Mouse (Mus musculus) G1E (cell line): ENCODE measurements at regions not wholly inside any gene's neighbourhood (a gene's known extent, or its start where the extent isn't known, plus 50 kb on each side); places are given as distances from the start of the nearest gene placed in this dataset.

Experiments used
- CTCF ChIP-seq: IDR thresholded peaks from 2 replicates; pipeline ENCODE4 v1.5.1; 2012; ENCODE audit warnings: low read depth, low read length, inconsistent platforms, mixed read lengths
- GATA1 ChIP-seq: IDR thresholded peaks from 2 replicates; pipeline ENCODE4 v1.6.1; 2012; ENCODE audit warnings: borderline replicate concordance, low read length, inconsistent platforms, mixed read lengths
- GATA2 ChIP-seq: IDR thresholded peaks from 2 replicates; pipeline ENCODE4 v1.6.1; 2012; ENCODE audit warnings: low read depth, low read length, inconsistent platforms, borderline replicate concordance
- POLR2AphosphoS5 ChIP-seq: IDR thresholded peaks from 2 replicates; pipeline ENCODE4 v1.6.1; 2012; ENCODE audit warnings: low read depth, low read length, inconsistent platforms; ENCODE audit not compliant: insufficient replicate concordance
- TAL1 ChIP-seq: conservative IDR thresholded peaks from 2 replicates; pipeline ENCODE4 v1.6.1; 2012; ENCODE audit warnings: low read depth, low read length, inconsistent platforms, mixed read lengths

DNA sequence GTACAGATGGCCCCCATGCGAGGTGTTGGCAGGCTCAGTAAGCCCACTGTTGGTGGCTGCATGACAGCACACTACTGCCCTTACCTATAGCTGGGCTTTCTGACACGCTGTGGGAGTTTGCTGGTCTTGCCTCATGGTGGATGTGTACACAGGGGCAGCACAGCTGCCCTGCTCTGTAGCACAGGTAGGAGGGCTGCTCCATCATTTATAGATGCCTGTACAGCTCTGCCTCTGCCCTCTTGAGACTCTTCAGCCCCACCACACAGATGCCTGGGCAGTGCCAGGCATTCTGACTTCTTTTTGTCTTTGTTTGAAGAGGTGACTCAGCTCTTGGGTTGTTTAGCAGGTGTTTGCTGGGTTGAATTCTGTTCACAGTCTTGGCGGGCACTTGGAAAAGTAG, 365.9 kb upstream of the Kazn start:
- TF ChIP-seq CTCF (no peak), GATA1 (no peak), POLR2AphosphoS5 (no peak), TAL1 (no peak), GATA2 (no peak)
